Mouse (Mus musculus) duodenum, adult 2 months (tissue): ENCODE data around the gene Lca5. TPM values are rescaled to one million over a fixed set of nuclear protein-coding genes. Genes with fewer than 3 reads are reported as not detected.

ENCODE experiments used
- polyA plus RNA-seq: library from polyadenylated mRNA; depleted of rRNA; stranded (reverse); fragments of >200 nt; gene quantifications from 2 replicates; pipeline ENCODE4 v1.2.3, GENCODE M21; 2012; ENCODE audit warnings: low replicate concordance; rRNA removed

Gene Lca5
- polyA plus RNA-seq, result 0.07 and 0.12 TPM in 2 replicates

DNA sequence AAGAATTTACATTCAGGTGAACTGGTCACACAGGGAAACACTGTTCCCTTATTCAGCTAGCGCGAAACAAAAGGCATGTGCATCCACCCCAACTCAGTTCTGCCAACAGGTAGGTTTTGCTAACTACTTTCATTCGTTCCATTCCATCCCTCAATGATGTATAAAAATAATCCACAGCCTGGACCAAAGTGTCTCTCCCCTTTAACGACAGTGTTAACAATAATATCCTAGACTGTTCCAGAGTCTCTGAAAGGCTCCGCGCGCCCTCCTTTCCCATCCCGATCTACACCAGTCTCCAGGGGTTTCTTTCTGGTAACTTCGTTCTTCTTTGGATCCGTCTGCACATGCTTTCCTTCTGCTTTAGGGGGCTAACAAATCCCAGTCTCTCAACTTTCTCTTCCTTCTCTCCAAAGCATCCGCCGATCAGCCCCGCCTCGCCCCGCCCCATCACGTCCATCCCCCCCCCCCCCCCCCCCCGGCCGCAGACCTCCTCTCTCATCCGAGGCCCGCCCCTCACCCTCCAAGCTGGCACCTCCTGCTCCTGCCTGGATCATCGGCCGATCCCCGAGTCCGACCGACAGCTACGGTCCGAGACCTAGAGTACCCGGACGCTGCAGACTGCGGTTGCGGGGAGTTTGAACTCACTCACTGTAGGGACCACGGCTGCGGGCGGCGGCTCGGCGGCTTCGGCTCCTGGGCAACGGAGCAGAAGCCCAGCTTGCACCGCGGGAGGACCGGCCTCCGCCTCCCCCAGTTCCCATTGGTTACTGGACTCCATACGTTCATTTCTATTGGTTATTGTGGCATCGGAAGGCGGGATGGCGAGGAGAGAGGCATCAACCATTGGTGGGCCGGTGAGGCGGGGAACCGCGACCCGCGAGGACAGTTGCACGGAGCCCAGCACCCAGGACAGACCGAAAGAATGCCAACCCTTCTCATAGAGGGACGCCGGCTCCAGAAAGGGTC, at the start of gene Lca5:
Lca5 (minus strand) TSS at position 736 of the 966 bp plus-strand sequence.

Other genes with a start within 250 kb of the Lca5 start
- gene Sh3bgrl2, start 107.2 kb upstream of the Lca5 start, polyA plus RNA-seq, result 3.8 and 8.2 TPM in 2 replicates